Mouse (Mus musculus): ENCODE measurements at regions not wholly inside any gene's neighbourhood (a gene's known extent, or its start where the extent isn't known, plus 50 kb on each side); places are given as distances from the start of the nearest gene placed in this dataset.

DNA sequence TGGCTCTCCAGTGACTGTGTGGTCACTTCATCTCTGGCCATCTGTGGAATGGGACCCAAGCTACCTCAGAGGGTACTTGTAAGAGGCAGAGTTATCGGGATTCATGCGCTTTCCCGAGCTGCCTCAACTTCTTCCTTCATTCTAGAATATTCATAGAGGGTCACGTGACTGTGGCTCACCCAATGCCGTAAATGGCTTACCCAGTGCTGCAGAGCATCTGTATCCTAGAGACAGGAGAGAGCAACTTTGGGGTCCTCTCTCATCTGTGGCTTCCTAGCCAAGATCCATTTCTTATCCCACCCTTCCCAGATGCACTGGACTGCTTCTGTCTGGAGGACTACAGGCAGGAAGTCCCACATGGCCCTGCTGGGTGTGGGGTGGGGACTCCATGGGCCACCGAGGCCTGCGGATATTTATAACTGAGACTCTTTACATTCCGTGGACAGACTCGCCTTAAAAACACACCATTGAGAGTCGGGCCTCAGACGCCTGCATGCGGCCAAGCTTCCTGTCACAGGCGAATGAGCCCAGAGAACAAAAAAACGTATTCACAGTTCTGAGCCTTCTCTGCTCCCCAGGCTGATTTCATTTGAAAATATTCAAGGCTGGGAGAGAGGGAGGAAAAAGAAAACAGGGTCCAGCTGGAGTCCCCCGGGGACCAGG, 138.3 kb upstream of the Haao start:
- TF ChIP-seq CTCF (IDR thresholded peaks at IDR 0.05; ENCODE audit: borderline replicate concordance, insufficient read depth, low read length) (no peak), POLR2A (IDR thresholded peaks at IDR 0.05; ENCODE audit: low read depth, low read length) (no peak)

All from embryonic fibroblast, embryonic 13.5 days (primary cell).